Mouse (Mus musculus): ENCODE measurements around the gene Erich4.

DNA sequence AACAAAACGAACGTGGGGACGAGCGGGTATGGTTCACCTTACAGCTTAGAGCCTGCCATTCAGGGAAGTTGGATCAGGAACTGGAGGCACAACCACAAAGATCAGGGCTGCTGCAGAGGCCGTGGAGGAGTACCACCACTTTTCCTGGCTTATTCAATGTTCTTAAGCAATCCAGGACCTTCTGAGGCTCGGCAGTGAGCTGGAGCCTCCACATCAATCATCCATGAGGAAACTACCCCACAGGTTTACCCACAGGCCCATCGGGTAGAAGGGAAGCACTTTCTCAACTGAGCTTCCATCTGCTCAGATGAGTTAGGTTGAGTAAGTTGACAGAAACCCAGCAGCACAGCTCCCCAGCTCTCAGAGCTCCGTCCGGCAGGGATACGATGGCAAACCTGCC lies 36.3 kb downstream of the Erich4 start:
- TF ChIP-seq CTCF (IDR thresholded peaks at IDR 0.05; ENCODE audit: low read depth) = no peak
- no peak for TF ChIP-seq EP300 (IDR thresholded peaks at IDR 0.05; ENCODE audit: low read depth)
